Mouse (Mus musculus) telencephalon, adult 2 months (tissue): ENCODE results near the gene Rundc3a.

Experiments used
- DNase-seq: peaks from one replicate; pipeline ENCODE4 v3.0.0-alpha.2; 2011; ENCODE audit warnings: low read depth, low spot score

The Rundc3a gene

GRCm38 (mm10) chr11:102448327-102448726 lies 55.1 kb downstream of the Rundc3a start:
- peak; percentile 81 for DNase-seq

GRCm38 (mm10) chr11:102449043-102450008 lies 56.1 kb downstream of the Rundc3a start:
- DNase-seq = peak; percentile 73
